Mouse (Mus musculus): Measurements from ENCODE around the gene Rbmx2. TPM values are rescaled to one million over a fixed set of nuclear protein-coding genes. Genes with fewer than 3 reads are reported as not detected.

Gene Rbmx2
- polyA plus RNA-seq, 1 experiment from 2014 or later, result 22.7 TPM

Other genes starting within 250 kb of the Rbmx2 start
- gene Elf4, start 231.9 kb upstream of the Rbmx2 start, polyA plus RNA-seq (2015; fragmentation: Nextera tagmentation; extraction: Ambion mirVana), result 5.3 and 6.3 TPM in 2 replicates
- gene Aifm1, start 181.4 kb upstream of the Rbmx2 start, polyA plus RNA-seq (2015; fragmentation: Nextera tagmentation; extraction: Ambion mirVana), result 90.7 and 97.2 TPM in 2 replicates
- 2.3 and 3.6 TPM in 2 replicates for gene Rab33a, start 175.7 kb upstream of the Rbmx2 start, polyA plus RNA-seq (2015; fragmentation: Nextera tagmentation; extraction: Ambion mirVana)
- 11.8 and 12.9 TPM in 2 replicates for gene Zfp280c, start 100.5 kb upstream of the Rbmx2 start, polyA plus RNA-seq (2015; fragmentation: Nextera tagmentation; extraction: Ambion mirVana)
- gene Slc25a14, start 71.6 kb upstream of the Rbmx2 start, polyA plus RNA-seq (2015; fragmentation: Nextera tagmentation; extraction: Ambion mirVana), result 16.0 and 18.0 TPM in 2 replicates
- 0.06 TPM in 1 of 2 replicates, not detected in the other for gene Gpr119, start 20.5 kb upstream of the Rbmx2 start, polyA plus RNA-seq (2015; fragmentation: Nextera tagmentation; extraction: Ambion mirVana)
- not detected in 2 replicates for gene Gm595, start 182.7 kb downstream of the Rbmx2 start, polyA plus RNA-seq (2015; fragmentation: Nextera tagmentation; extraction: Ambion mirVana)

Data from kidney, embryonic 15.5 days (tissue).